Comparison of ENCODE assay signal across 16 mouse cellular contexts in the genomic region with DNA sequence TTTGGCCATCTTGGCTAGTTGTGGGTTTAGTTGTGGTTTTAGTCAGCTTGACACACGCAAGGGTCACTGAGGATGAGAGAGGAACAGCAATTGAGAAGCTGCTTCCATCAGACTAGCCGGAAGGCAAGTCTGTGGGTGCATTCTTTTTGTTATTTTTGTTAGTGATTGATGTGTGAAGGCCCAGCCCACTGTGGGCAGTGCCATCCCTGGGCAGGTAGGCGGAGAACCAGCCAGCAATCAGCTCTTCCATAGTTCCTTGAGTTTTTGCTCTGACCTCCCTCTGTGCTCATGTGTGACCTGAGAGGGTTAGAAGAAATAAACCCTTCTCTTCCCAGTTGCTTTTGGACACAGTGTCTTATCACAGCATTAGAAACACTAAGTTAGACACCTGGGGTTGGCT. TPM values are rescaled to one million over a fixed set of nuclear protein-coding genes. Genes with fewer than 3 reads are reported as not detected.
DNase-seq lines count a peak whose midpoint lies in the region; ATAC-seq and TF ChIP-seq lines count a peak whose summit lies in the region.
"Had no signal": no experiment of that assay in that cellular context is flagged by ENCODE, and none has a peak within 500 bp of the region (broad histone marks: within the 10 kb centered on the region; RNA-seq: fewer than 3 reads in every experiment).

No protein-coding gene starts in this region.

- H3K27ac ChIP-seq in kidney, adult 2 months (ENCODE audit: insufficient read depth, low read depth, low read length) = peak overlapping the region; percentile 55; the same call in 1 of the 2 replicates
- H3K27ac ChIP-seq in midbrain, postnatal 0 days (ENCODE audit: low read depth, low read length) = no peak overlapping the region
- no peak overlapping the region for H3K27ac ChIP-seq in midbrain, embryonic 14.5 days (replicated peaks; ENCODE audit: low read depth, low read length)
- H3K27ac ChIP-seq in liver, embryonic 14.5 days = peak overlapping the region; percentile 32; the same call in 1 of the 2 replicates
- H3K27ac ChIP-seq: stomach, postnatal 0 days had no signal

- no peak for ATAC-seq in midbrain, postnatal 0 days (ENCODE audit: low FRiP score)
- ATAC-seq in midbrain, embryonic 14.5 days (ENCODE audit: low FRiP score, low TSS enrichment) = no peak
- ATAC-seq in liver, embryonic 14.5 days (ENCODE audit: insufficient read depth) = no peak

- H3K9ac ChIP-seq in midbrain, postnatal 0 days (replicated peaks; ENCODE audit: low read length, poor library complexity, severe bottlenecking) = no peak overlapping the region
- H3K9ac ChIP-seq in midbrain, embryonic 14.5 days (replicated peaks; ENCODE audit: low read length) = no peak overlapping the region
- no peak overlapping the region for H3K9ac ChIP-seq in liver, embryonic 14.5 days (replicated peaks)

- H3K9me3 ChIP-seq in midbrain, postnatal 0 days (ENCODE audit: low read length) = no peaks in the 10 kb centered on the region
- no peaks in the 10 kb centered on the region for H3K9me3 ChIP-seq in midbrain, embryonic 14.5 days (ENCODE audit: control insufficient read depth, low read length)
- no peaks in the 10 kb centered on the region for H3K9me3 ChIP-seq in liver, embryonic 14.5 days (ENCODE audit: control insufficient read depth, low read length)
- H3K9me3 ChIP-seq: hindbrain, embryonic 15.5 days had no signal

- H3K4me3 ChIP-seq in kidney, adult 2 months (ENCODE audit: insufficient read depth, low read depth, low read length) = no peak overlapping the region
- no peak overlapping the region for H3K4me3 ChIP-seq in midbrain, postnatal 0 days (ENCODE audit: low read depth, low read length)
- no peak overlapping the region for H3K4me3 ChIP-seq in midbrain, embryonic 14.5 days (replicated peaks; ENCODE audit: low read depth, low read length)
- H3K4me3 ChIP-seq in liver, embryonic 14.5 days (ENCODE audit: insufficient read depth in 1 of 2, low read depth in 2 of 2, low read length in 2 of 2) = no peak overlapping the region

- DNase-seq in kidney, adult 2 months = peak; percentile 75
- no peak for DNase-seq in kidney, postnatal 14 days
- no peak for DNase-seq in midbrain, postnatal 0 days (ENCODE audit: low spot score)
- no peak for DNase-seq in midbrain, embryonic 14.5 days
- no peak for DNase-seq in liver, embryonic 14.5 days (ENCODE audit: low read depth in 3 of 3, low spot score in 3 of 3)
- no peak for DNase-seq in cerebellum, adult 9-10 months
- DNase-seq in embryo, embryonic 9.5 days (ENCODE audit: extremely low spot score) = no peak
- DNase-seq: adrenal gland, postnatal 14 days; cerebellum, postnatal 25 days; gastrocnemius, postnatal 10 days; thymus, postnatal 25 days had no signal

- H3K4me2 ChIP-seq in midbrain, postnatal 0 days (ENCODE audit: low read depth, low read length, poor library complexity, severe bottlenecking) = peak overlapping the region; percentile 82; the same call in 1 of the 2 replicates
- H3K4me2 ChIP-seq in midbrain, embryonic 14.5 days (ENCODE audit: low read length) = no peak overlapping the region
- H3K4me2 ChIP-seq in liver, embryonic 14.5 days (ENCODE audit: low read depth) = no peak overlapping the region

- no peaks in the 10 kb centered on the region for H3K27me3 ChIP-seq in kidney, adult 2 months (replicated peaks; ENCODE audit: control insufficient read depth, insufficient read depth, low read length)
- no peaks in the 10 kb centered on the region for H3K27me3 ChIP-seq in midbrain, postnatal 0 days (ENCODE audit: insufficient read depth, low read length)
- H3K27me3 ChIP-seq in midbrain, embryonic 14.5 days (ENCODE audit: control insufficient read depth, insufficient read depth, low read length) = no peaks in the 10 kb centered on the region
- no peaks in the 10 kb centered on the region for H3K27me3 ChIP-seq in liver, embryonic 14.5 days (ENCODE audit: control insufficient read depth, insufficient read depth, low read length)
- H3K27me3 ChIP-seq: hindbrain, embryonic 15.5 days had no signal

- 66% methylated on average over 3 of the region's 3 CpGs for WGBS in kidney, adult 2 months
- 91% methylated on average over 3 of the region's 3 CpGs for WGBS in midbrain, postnatal 0 days
- 79% methylated on average over 3 of the region's 3 CpGs for WGBS in midbrain, embryonic 14.5 days
- WGBS in liver, embryonic 14.5 days (ENCODE audit: insufficient replicate concordance) = 43% methylated on average over 3 of the region's 3 CpGs

- TF ChIP-seq POLR2A in kidney, adult 2 months (IDR thresholded peaks at IDR 0.05; ENCODE audit: low read depth, low read length) = no peak

- TF ChIP-seq CTCF in kidney, adult 2 months (conservative IDR thresholded peaks at IDR 0.05; ENCODE audit: insufficient read depth, insufficient read length, low read depth, low read length) = no peak
- no peak for TF ChIP-seq CTCF in midbrain, postnatal 0 days (IDR thresholded peaks at IDR 0.05)
- TF ChIP-seq CTCF in liver, embryonic 14.5 days (IDR thresholded peaks at IDR 0.05; ENCODE audit: low read depth) = 0 out of 2 replicates have a peak, but pooled peaks have one; percentile 4

- peaks cover 63% of the 10 kb centered on the region for H3K4me1 ChIP-seq in kidney, adult 2 months (ENCODE audit: control insufficient read depth, insufficient read depth, low read length)
- H3K4me1 ChIP-seq in midbrain, postnatal 0 days (ENCODE audit: insufficient read depth, low read length) = 0 out of 2 replicates have a peak, but pooled peaks cover 4% of the 10 kb centered on the region
- peaks cover 15% of the 10 kb centered on the region for H3K4me1 ChIP-seq in midbrain, embryonic 14.5 days (ENCODE audit: control insufficient read depth, insufficient read depth, low read length)
- peaks cover 47 to 71% of the 10 kb centered on the region in 2 experiments for H3K4me1 ChIP-seq in liver, embryonic 14.5 days (replicated peaks; ENCODE audit: control insufficient read depth in 2 of 2, insufficient read depth in 2 of 2, low read length in 1 of 2)

- no peak for TF ChIP-seq EP300 in liver, embryonic 14.5 days (IDR thresholded peaks at IDR 0.05; ENCODE audit: low read depth)

- H3K36me3 ChIP-seq in kidney, adult 2 months (ENCODE audit: control insufficient read depth, insufficient read depth, low read length) = no peaks in the 10 kb centered on the region
- no peaks in the 10 kb centered on the region for H3K36me3 ChIP-seq in midbrain, postnatal 0 days (ENCODE audit: insufficient read depth, low read length)
- no peaks in the 10 kb centered on the region for H3K36me3 ChIP-seq in midbrain, embryonic 14.5 days (ENCODE audit: control insufficient read depth, insufficient read depth, low read length)
- H3K36me3 ChIP-seq in liver, embryonic 14.5 days (replicated peaks; ENCODE audit: control insufficient read depth, insufficient read depth, low read depth) = no peaks in the 10 kb centered on the region
- H3K36me3 ChIP-seq: hindbrain, embryonic 15.5 days had no signal

RNA-seq across cellular contexts. Expression of a gene that starts 4.4 kb away (rescaled TPM):
- polyA plus RNA-seq in kidney, adult 2 months (2012; rRNA removed) = 39.1 and 43.0 TPM in 2 replicates
- 4.1 and 5.6 TPM in 2 replicates for total RNA-seq in midbrain, postnatal 0 days (2014; rRNA removed)
- 3.0 and 3.9 TPM in 2 replicates for polyA plus RNA-seq in midbrain, postnatal 0 days (2015; fragmentation: Nextera tagmentation; extraction: Ambion mirVana)
- polyA plus RNA-seq in midbrain, embryonic 14.5 days (2014; fragmentation: Nextera tagmentation; extraction: Ambion mirVana) = 1.2 and 1.8 TPM in 2 replicates
- 14.6 and 14.7 TPM in 2 replicates for polyA plus RNA-seq in liver, embryonic 14.5 days (2012; rRNA removed)
- 18.4 and 20.1 TPM in 2 replicates for polyA plus RNA-seq in liver, embryonic 14.5 days (2014; fragmentation: Nextera tagmentation; extraction: Ambion mirVana)

RNA-seq across cellular contexts. Expression of a gene that starts 20.7 kb away (rescaled TPM):
- not detected in 2 replicates for polyA plus RNA-seq in kidney, adult 2 months (2012; rRNA removed)
- not detected in 2 replicates for total RNA-seq in midbrain, postnatal 0 days (2014; rRNA removed)
- not detected in 2 replicates for polyA plus RNA-seq in midbrain, postnatal 0 days (2015; fragmentation: Nextera tagmentation; extraction: Ambion mirVana)
- polyA plus RNA-seq in midbrain, embryonic 14.5 days (2014; fragmentation: Nextera tagmentation; extraction: Ambion mirVana) = not detected in 2 replicates
- 0.03 and 0.05 TPM in 2 replicates for polyA plus RNA-seq in liver, embryonic 14.5 days (2012; rRNA removed)
- not detected in 2 replicates for polyA plus RNA-seq in liver, embryonic 14.5 days (2014; fragmentation: Nextera tagmentation; extraction: Ambion mirVana)
- total RNA-seq: adrenal gland, postnatal 14 days; gastrocnemius, postnatal 10 days; left cerebral cortex, postnatal 10 days; neutrophil, adult 5-6 weeks had no signal
- polyA plus RNA-seq: heart, embryonic 16.5 days; hindbrain, embryonic 15.5 days had no signal

RNA-seq across cellular contexts. Expression of a gene that starts 21.9 kb away (rescaled TPM):
- polyA plus RNA-seq in kidney, adult 2 months (2012; rRNA removed) = 114 and 125 TPM in 2 replicates
- total RNA-seq in midbrain, postnatal 0 days (2014; rRNA removed) = 95.5 and 98.5 TPM in 2 replicates
- polyA plus RNA-seq in midbrain, postnatal 0 days (2015; fragmentation: Nextera tagmentation; extraction: Ambion mirVana) = 79.4 and 90.0 TPM in 2 replicates
- polyA plus RNA-seq in midbrain, embryonic 14.5 days (2014; fragmentation: Nextera tagmentation; extraction: Ambion mirVana) = 129 and 130 TPM in 2 replicates
- 22.6 and 23.3 TPM in 2 replicates for polyA plus RNA-seq in liver, embryonic 14.5 days (2012; rRNA removed)
- 61.4 and 62.3 TPM in 2 replicates for polyA plus RNA-seq in liver, embryonic 14.5 days (2014; fragmentation: Nextera tagmentation; extraction: Ambion mirVana)

RNA-seq across cellular contexts. Expression of a gene that starts 32.0 kb away (rescaled TPM):
- polyA plus RNA-seq in kidney, adult 2 months (2012; rRNA removed) = 3.0 and 4.3 TPM in 2 replicates
- total RNA-seq in midbrain, postnatal 0 days (2014; rRNA removed) = 0.19 TPM in 1 of 2 replicates, not detected in the other
- polyA plus RNA-seq in midbrain, postnatal 0 days (2015; fragmentation: Nextera tagmentation; extraction: Ambion mirVana) = 0.17 TPM in 1 of 2 replicates, not detected in the other
- polyA plus RNA-seq in midbrain, embryonic 14.5 days (2014; fragmentation: Nextera tagmentation; extraction: Ambion mirVana) = 0.29 and 0.58 TPM in 2 replicates
- polyA plus RNA-seq in liver, embryonic 14.5 days (2012; rRNA removed) = 0.93 and 1.1 TPM in 2 replicates
- 1.0 and 1.3 TPM in 2 replicates for polyA plus RNA-seq in liver, embryonic 14.5 days (2014; fragmentation: Nextera tagmentation; extraction: Ambion mirVana)

RNA-seq across cellular contexts. Expression of a gene that starts 47.7 kb away (rescaled TPM):
- polyA plus RNA-seq in kidney, adult 2 months (2012; rRNA removed) = 29.5 and 34.2 TPM in 2 replicates
- total RNA-seq in midbrain, postnatal 0 days (2014; rRNA removed) = 234 and 253 TPM in 2 replicates
- polyA plus RNA-seq in midbrain, postnatal 0 days (2015; fragmentation: Nextera tagmentation; extraction: Ambion mirVana) = 141 and 152 TPM in 2 replicates
- 38.6 and 64.0 TPM in 2 replicates for polyA plus RNA-seq in midbrain, embryonic 14.5 days (2014; fragmentation: Nextera tagmentation; extraction: Ambion mirVana)
- 3.0 and 3.1 TPM in 2 replicates for polyA plus RNA-seq in liver, embryonic 14.5 days (2012; rRNA removed)
- polyA plus RNA-seq in liver, embryonic 14.5 days (2014; fragmentation: Nextera tagmentation; extraction: Ambion mirVana) = 2.2 and 2.7 TPM in 2 replicates

Comparison
In these comparisons a context has a peak if more than half of its experiments do, and no peak if none do; other contexts are left out.
1. H3K27ac ChIP-seq: peak in kidney, adult 2 months (single experiment) and liver, embryonic 14.5 days (single experiment); none in midbrain, postnatal 0 days (single experiment) and midbrain, embryonic 14.5 days (single experiment).